Mouse (Mus musculus): ENCODE results near the gene P2rx6. TPM values are rescaled to one million over a fixed set of nuclear protein-coding genes. Genes with fewer than 3 reads are reported as not detected.

Gene P2rx6
- 1.3 TPM in 2 replicates for polyA plus RNA-seq (2021; fragmentation: Nextera tagmentation)
- long read RNA-seq, experiment 1, partial matches to known transcripts: 0 of 2 reads
- long read RNA-seq, experiment 1, other reads (novel, unspliced or antisense): 1 of 2 reads
- long read RNA-seq, experiment 2, partial matches to known transcripts: 3 of 13 reads
- long read RNA-seq, experiment 2, other reads (novel, unspliced or antisense): 7 of 13 reads

DNA sequence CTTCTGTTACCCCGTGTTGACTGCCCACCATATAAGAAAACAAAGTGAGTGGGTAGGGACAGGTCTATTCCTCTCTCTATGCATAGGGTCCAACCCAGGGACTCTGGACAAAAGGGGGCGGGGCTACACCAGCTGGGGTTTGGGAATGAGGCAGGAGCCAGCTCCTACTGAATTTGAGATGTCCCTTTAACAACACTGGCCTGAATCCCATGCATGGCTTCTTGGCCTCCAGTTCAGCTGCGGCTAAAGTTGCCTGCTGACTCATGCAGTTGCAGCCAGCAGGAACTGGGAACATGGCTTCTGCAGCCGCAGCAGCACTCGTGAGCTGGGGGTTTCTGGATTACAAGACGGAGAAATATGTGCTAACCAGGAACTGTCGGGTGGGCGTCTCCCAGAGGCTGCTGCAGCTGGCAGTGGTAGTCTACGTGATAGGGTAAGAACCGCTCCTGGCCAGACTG is at the start of gene P2rx6:
P2rx6 (plus strand) TSS at position 135 of the 458 bp plus-strand sequence.

DNA sequence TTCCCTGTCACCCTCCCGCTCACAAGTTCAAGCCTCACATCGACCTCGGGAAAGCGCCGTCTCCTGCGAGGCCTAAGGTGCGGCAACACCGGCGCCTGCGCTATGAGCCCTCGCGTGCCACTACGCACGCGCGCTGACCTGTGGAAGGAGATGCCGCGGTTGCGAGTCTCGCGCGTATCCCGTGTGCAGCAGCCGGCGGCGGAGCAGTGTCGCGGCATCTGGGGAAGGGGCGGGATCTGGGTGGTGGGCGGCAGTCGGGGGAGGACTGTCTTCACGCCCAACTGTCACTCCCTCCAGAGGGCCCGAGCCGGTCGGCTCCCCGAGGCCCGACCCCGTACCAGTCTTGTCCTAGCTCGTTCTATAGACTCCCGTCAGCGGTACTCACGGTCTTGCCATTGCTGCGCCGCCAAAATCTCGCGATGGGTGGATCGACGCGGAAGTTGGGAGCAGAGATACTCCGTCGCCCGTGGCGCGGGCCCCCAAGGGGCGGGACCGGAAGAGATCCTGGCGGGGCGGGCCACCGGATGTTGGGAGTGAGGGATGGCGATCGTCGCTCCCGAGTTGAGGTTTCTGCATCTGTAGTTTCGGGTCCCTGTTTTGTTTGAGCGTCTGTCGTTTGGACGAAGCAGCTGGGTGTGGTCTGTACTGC is 30.9 kb upstream of the P2rx6 start, which contains the start of gene Thap7:
Thap7 (minus strand) TSS at position 497 of the 649 bp plus-strand sequence.

DNA sequence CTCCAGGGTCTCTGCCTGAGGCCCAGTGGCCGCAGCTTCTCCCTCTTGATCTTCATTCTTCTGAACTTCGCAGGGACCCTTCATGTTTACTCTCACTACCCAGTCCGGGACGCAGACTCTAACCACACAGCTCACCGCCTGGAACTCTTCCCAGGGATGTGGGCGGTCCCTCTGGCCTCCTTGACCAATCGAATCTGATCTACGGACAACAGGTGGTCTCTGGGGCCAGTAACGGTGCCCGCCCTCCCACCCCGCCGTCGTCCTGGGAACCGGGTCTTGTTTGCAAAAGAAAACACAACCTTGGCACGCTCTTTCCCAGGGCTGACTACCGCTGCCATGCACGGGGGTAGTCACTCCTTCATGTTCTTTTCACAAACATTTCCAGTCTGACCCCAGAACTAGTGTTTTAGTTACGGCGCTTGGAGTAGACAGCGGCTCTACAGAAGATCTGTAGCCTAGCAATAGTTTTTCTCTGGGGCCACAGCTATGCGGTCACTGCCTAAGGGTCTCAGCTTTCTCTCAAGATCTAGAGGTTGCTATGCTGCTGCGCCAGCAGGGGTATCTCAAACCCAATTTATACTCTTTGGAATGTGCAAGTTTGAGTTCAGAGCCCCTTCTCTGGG is 446 bp upstream of the P2rx6 start, which contains the start of gene Lrrc74b:
Lrrc74b (minus strand) TSS at position 120 of the 623 bp plus-strand sequence.

DNA sequence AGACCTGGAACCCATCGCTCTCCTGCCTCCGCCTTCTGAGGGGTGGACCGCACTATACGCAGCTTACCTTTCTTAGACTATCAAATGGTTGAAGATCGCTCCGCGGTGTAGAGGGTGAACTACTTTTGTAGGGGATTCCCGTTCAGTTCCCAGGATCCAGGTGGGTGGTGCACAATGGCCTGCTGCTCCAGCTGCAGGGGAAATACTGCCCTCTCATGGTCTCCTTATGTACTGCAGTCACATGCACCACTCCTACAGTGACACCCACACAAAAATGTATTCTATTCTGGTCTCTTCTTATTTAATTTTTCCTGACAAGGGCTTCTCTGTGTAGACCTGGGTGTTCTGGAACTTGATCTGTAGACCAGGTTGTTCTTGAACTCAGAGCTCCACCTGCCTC is 21.4 kb downstream of the P2rx6 start, which contains the start of gene Slc7a4:
Slc7a4 (minus strand) TSS at position 151 of the 400 bp plus-strand sequence.

DNA sequence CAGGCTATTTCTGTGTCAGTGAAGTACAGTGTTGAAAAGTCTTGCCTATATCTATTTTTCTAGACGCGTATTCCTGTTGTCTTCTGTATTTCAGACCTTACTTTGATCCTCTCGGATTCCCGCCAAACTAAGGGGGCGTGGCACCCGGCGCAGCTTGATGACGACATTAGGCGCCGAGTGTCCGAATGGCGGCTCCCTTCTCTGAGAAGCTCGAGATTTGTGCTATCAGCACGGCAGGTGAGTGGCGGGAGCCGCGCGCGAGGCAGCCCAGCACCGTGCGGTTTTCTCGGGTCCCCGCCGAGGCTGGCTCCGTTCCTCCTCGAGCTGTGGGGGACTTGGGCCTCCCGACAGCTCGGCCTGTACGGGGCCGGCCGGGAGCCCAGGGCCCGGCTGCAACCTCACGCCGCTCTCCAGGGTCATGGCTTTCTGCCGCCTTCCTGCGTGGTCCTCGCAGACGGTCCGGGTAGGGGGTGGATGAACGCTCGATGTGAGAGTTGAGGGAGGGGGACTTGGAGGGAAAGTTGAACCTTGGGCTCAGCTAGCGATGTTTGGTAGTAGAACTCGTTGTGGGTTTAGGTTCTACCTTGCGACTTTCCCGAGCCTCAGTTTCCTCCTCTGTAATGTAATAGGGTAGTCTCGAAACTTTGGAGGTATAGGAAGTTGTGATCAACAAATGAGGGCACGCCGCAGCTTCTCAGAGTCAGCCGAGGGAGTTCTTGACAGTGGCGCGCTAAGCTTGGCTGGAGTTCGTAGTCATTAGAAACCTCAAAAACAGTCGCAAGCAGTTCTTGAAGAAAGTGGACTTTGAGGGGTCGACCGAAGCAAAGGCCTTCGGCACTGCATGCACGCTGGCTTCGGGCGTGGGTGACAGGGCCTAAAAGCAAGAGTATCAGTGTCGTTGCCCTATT is 57.8 kb downstream of the P2rx6 start, which contains the start of gene Smpd4:
Smpd4 (plus strand) TSS at position 157 of the 908 bp plus-strand sequence.

Other genes starting within 250 kb of the P2rx6 start
- 2.8 and 4.0 TPM in 2 replicates for gene Serpind1, start 230.5 kb upstream of the P2rx6 start, polyA plus RNA-seq (2021; fragmentation: Nextera tagmentation)
- gene Snap29, start 155.9 kb upstream of the P2rx6 start, polyA plus RNA-seq (2021; fragmentation: Nextera tagmentation): 6.8 and 6.9 TPM in 2 replicates
- 62.7 and 66.9 TPM in 2 replicates for gene Pi4ka, start 155.6 kb upstream of the P2rx6 start, polyA plus RNA-seq (2021; fragmentation: Nextera tagmentation)
- 25.4 and 26.0 TPM in 2 replicates for gene Crkl, start 109.9 kb upstream of the P2rx6 start, polyA plus RNA-seq (2021; fragmentation: Nextera tagmentation)
- 18.6 and 19.3 TPM in 2 replicates for gene Aifm3, start 72.3 kb upstream of the P2rx6 start, polyA plus RNA-seq (2021; fragmentation: Nextera tagmentation)
- 119 and 121 TPM in 2 replicates for gene Lztr1, start 53.2 kb upstream of the P2rx6 start, polyA plus RNA-seq (2021; fragmentation: Nextera tagmentation)
- 57.8 and 60.8 TPM in 2 replicates for gene Thap7, start 30.7 kb upstream of the P2rx6 start, polyA plus RNA-seq (2021; fragmentation: Nextera tagmentation)
- 1.7 and 2.3 TPM in 2 replicates for gene Lrrc74b, start 638 bp upstream of the P2rx6 start, polyA plus RNA-seq (2021; fragmentation: Nextera tagmentation)
- gene Slc7a4, start 21.3 kb downstream of the P2rx6 start, polyA plus RNA-seq (2021; fragmentation: Nextera tagmentation): 102 and 105 TPM in 2 replicates
- gene Smpd4, start 57.5 kb downstream of the P2rx6 start, polyA plus RNA-seq (2021; fragmentation: Nextera tagmentation): 6.6 and 10.5 TPM in 2 replicates
- 13.7 and 15.2 TPM in 2 replicates for gene Ccdc74a, start 84.6 kb downstream of the P2rx6 start, polyA plus RNA-seq (2021; fragmentation: Nextera tagmentation)
- gene Med15, start 171.0 kb downstream of the P2rx6 start, polyA plus RNA-seq (2021; fragmentation: Nextera tagmentation): 46.8 and 48.5 TPM in 2 replicates
- 77.4 and 82.5 TPM in 2 replicates for gene Klhl22, start 197.7 kb downstream of the P2rx6 start, polyA plus RNA-seq (2021; fragmentation: Nextera tagmentation)
- gene Scarf2, start 235.4 kb downstream of the P2rx6 start, polyA plus RNA-seq (2021; fragmentation: Nextera tagmentation): 0.55 and 1.2 TPM in 2 replicates

Measured in layer of hippocampus, adult 6 months (tissue).